Mouse (Mus musculus) c-Kit-positive CD71-positive TER-119-positive erythroid progenitor cells, embryonic 14.5 days (primary cell): Measurements from ENCODE around the gene Cdcp1.

ENCODE experiments used
- DNase-seq: peaks from one replicate; pipeline ENCODE4 v3.0.0-alpha.2; 2013; ENCODE audit warnings: low spot score

Gene Cdcp1

DNA sequence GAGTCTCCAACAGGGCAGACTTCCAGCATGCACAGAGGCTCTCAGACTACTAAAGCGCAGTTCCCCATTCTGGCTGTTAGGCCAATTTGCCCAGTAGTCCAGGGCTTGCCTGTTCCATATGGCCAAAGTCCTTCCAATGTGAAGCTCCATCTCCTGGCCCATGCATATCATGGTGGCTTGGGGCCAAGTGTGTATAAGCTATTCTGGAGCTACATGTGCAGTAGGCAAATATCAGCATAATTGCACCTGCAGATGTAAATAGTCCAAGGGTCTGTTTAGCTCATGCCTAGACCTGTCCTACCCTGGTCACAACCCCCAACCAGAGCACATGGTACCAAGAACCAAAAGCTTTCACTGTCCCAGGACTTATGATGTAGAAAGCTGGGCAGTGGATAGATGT lies 7.9 kb downstream of the Cdcp1 start:
- DNase-seq, result no peak

DNA sequence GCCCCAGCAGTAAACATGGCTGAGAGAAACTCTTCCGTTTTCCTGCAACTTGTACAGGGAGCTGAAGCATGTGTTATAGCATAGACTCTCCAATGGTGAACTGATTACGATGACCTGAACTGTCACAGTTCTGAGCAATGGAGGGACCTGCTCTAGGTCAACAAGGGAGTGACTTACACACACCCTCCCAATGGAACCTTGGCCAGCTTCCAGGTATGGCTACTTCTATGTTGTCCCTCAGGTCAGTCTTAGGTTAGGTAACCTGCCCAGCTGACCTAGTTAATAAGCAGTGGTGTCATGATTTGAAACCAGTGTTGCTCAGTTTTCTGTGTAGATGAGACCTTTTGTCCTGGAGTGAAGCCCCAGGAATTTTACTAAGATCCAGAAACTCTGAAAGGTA lies 8.9 kb downstream of the Cdcp1 start:
- DNase-seq, result no peak

DNA sequence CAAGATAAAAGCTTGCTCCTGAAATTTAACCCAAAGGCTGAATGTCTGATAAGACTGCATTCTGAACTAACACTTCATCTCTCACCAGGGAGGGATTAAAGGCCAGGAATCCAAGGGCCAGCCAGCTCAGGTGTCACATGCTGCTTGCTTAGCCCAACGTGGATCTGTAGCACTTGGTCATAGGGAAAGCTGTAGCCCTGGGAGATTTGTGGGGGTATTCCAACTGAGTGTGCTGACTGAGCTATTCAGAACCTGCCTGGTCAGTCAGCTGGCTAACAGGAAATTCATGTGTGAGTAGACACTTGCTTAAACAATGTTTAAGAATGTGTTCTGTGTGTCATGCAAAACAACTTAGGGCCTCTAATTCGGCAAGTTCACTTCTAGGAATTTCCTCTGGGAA lies 9.3 kb downstream of the Cdcp1 start:
- DNase-seq, result no peak

GRCm38 (mm10) chr9:123200116-123200515 lies 15.7 kb downstream of the Cdcp1 start:
- DNase-seq, result no peak

DNA sequence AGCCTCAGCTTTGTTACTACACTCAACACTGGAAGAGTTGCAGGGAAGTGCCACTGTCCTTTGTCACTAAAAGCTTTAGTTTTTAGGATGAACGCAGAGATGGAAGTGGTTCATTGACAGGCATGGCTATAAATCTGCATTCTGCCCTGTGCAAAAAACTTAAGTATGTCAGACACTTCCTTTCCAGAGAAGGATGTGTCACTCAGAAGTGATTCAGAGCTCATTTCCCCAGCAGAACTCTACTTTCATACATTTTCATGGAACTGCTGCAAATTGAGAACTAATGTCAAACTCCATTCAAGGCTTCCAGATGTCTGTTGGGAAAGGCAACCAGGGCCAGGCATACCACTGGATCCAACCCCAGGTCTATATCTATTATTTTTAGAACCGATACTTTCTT lies 27.6 kb downstream of the Cdcp1 start:
- DNase-seq, result no peak

DNA sequence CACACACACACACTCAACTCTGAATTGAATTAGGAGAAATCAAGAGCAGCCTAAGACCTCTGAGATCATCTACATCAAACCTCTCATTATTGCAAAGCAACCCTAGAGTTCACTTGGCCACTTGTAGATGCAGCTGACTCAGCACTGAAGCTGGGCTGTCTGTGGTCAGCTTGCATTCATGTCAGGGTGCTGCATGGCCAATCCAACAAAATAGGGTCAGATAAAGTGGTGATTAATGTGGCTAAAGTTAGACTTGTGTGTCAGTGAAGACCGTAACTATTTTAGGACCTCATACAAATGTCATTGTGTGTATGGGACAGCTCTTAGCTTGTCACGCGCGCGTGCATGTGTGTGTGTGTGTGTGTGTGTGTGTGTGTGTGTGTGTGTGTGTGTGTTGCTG lies 28.2 kb downstream of the Cdcp1 start:
- DNase-seq, result no peak

GRCm38 (mm10) chr9:123186151-123186550 lies 29.7 kb downstream of the Cdcp1 start:
- DNase-seq, result no peak

DNA sequence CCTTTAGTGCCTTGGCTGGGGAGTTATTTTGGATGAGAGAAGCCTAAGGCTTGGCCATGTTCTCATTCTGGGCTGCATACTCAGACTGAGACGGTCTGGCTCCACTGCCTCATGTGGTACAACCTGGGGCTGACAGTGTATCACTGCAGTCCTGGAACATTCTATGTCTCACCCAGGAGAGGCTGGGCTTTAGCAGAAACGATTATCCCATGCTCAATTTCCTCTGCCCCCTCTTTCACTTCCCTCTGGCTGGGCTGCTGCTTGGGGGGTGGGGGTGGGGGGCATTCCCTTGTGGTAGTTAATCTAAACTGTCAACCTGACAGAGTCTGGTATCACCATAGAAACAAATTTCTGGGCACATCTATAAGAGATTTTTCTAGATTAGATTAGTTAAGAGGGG lies 30.3 kb downstream of the Cdcp1 start:
- no peak for DNase-seq

DNA sequence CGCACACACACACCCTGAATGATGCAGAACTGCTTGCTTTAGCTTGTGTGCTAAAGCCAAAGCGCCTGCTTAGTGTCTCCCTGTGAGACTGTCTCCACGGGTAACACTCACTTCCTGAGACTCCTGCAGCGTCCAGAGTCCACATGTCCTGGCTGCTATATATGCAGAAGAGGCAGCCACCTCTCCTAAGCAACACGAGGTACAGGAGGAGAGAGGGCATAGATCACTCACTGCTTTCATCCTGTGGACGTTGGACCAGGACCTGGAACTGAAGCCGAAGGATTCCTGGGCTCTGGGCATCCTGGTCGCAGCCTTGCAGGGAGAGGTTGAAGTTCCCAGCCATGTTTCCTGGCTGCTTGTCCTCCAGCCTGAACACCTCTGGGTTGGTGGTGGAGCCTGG lies 32.6 kb downstream of the Cdcp1 start:
- no peak for DNase-seq

DNA sequence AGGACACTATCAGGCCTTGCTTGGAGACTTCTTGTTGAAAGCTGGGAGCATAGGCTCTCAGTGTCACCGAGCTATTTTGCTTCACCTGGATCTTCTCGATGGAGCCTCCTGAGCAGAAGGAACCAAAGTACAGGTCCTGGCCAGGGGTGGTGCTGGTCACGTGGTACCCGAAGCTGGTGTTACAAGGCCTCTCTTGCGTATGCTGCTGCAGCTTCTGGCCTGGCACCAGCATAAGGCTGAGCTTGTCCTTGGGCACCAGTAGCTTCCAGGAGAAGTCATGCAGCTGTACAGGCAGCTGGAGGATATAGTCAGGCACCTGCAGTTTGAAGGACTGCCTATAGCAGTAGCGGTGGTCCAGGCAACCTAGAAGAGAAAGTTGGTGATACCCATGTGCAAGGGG lies 35.8 kb downstream of the Cdcp1 start:
- DNase-seq, result no peak

- DNase-seq, result no peak
Measured at GRCm38 (mm10) chr9:123177380-123178048, 38.3 kb downstream of the Cdcp1 start.

- no peak for DNase-seq
Measured at GRCm38 (mm10) chr9:123174356-123174755, 41.5 kb downstream of the Cdcp1 start.

DNA sequence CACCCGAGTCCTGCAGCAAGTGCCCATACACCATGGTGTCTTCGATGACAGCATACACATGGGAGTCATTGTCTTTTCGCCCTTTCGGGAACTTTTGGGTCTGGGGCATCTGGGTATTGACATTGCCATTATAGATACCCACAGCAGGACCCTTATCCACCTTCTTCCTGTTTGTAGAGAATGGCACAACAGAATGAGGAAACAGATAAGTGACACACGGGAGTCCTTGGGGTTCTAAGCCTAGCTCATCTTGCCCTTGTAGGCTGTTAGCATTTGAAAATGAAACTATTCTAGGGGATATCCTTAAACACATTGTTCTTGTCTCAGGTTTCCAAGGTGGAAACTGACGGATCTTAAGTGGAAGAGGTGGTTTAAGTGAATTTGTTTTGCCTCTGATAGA lies 42.1 kb downstream of the Cdcp1 start:
- no peak for DNase-seq

DNA sequence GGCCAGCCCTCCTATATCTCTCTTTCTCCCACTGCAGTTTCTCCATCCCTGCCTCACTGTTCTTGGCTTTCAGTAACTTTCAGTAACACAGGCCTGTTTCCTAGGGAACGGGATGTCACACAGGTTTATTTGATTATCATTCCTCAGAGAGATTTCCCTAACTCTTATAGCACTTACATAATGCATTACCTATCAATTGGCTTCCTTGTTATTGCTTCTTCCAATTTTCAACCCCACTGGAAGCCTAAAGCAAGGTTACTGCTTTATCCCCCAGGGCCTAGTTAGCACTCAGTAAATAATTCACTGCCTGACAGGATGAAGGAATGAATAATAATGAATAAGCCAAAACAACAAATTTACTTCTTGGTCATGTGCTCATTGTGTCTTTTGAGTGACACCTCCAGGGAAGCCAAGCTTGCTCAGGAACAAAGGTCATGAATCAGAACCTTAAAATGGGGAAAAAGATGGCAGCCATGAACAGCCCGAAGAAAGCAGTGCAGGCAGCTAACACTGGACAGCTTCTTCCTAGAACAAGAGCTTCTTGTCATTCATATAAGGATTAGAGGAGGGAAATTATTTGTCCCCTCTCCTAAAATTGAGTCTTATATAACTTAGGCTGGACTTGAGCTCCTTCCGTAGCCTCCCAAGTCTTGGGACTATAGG lies 49.9 kb downstream of the Cdcp1 start:
- no peak for DNase-seq

DNA sequence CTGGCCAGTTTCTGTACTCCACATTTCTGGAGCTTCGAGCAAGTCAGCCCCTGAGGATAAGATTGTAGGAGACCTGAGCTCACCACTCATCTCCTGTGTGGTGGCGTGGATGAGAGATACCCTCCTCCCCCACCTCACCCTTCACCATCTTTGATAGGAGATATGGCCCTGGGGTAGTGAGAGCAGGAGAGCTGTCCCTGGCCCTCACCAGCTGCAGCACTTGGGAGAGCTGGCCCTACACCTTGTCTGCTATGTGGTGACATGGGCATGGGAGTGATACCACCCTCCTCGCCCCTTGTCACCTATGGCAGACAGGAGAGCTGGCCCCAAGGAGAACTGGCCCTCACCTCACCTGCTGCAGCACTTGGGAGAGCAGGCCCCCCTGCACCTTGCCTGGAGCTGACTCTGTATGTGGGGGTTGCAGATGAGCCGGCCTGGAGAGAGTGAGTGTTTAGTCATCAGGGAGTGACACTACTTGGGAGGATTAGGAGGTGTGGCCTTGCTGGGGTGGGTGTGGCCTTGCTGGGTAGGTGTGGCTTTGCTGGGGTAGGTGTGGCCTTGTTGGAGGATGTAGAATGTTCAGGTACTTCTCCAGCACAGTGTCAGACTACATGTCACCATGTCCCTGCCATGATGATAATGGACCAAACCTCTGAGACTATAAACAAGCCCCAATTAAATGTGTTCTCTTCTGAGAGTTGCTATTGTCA lies 52.7 kb downstream of the Cdcp1 start:
- DNase-seq, result peak; percentile 12

GRCm38 (mm10) chr9:123161792-123162191 lies 54.0 kb downstream of the Cdcp1 start:
- DNase-seq, result no peak

GRCm38 (mm10) chr9:123159330-123159729 lies 56.5 kb downstream of the Cdcp1 start:
- peak; percentile 66 for DNase-seq

DNA sequence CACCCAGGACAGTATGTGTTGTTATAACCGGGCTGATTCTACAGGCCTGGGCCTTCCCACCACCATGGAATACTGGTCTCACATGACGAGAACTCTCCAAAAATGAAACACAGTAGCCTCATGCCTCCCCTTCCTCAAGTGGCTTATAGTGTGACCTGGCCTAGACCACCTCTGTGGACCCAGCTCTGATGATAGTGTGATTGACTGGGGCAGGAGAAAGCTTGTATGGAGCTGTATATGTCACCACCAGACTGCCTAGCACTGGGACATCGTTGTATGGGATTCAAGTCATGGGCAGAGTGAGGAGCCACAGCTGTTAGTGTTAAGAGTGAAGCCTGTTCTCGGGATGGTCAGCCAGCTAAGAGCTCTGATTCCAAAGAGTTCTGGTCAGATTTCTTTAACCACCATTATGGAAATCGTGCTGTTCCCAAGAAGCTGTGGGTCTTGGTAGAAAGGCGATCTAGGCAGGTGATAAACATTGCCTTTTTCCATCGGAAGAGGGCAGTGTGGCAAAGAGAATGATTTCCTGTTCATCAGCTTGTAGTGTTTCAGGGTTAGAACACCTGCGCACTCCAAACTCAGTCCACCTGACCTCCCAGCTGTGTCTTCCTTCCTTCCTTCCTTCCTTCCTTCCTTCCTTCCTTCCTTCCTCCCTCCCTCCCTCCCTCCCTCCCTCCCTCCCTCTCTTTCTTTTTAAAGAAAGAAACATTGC lies 57.6 kb downstream of the Cdcp1 start:
- DNase-seq, result peak; percentile 51

- DNase-seq, result no peak
Measured at GRCm38 (mm10) chr9:123157699-123158098, 58.1 kb downstream of the Cdcp1 start.

DNA sequence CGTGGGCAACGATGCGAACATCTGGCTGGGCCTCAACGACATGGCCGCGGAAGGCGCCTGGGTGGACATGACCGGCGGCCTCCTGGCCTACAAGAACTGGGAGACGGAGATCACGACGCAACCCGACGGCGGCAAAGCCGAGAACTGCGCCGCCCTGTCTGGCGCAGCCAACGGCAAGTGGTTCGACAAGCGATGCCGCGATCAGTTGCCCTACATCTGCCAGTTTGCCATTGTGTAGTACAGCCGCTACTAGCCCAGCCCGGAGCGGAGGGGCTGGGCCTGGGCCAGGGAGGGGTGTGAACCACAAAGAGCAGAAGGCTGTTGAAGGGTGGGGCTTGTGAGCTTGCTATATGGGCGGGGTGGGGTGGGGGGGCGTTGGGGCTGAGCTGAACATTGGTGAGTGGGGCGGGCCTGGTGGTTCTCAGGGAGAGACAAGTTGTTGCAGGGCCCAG lies 58.9 kb downstream of the Cdcp1 start:
- no peak for DNase-seq

DNA sequence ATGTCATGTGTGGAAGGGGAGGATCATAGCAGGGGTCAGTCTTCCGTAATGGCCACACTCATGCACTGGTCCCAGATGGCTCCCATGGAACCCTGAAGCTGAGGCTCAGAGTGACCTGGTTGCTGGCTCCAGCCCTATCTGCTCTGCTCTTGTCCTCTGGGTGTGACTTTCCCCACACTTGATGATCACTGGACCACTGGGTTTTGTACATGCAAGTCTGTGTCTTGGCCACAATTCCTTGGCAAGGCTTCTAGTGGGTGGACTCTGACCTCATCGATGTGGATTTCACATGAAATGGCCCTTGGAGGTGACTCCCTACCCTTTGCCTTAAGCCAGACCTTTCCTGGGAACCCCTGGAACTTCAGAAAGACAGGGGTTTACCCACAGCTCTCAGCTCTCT lies 62.7 kb downstream of the Cdcp1 start:
- DNase-seq, result no peak

DNA sequence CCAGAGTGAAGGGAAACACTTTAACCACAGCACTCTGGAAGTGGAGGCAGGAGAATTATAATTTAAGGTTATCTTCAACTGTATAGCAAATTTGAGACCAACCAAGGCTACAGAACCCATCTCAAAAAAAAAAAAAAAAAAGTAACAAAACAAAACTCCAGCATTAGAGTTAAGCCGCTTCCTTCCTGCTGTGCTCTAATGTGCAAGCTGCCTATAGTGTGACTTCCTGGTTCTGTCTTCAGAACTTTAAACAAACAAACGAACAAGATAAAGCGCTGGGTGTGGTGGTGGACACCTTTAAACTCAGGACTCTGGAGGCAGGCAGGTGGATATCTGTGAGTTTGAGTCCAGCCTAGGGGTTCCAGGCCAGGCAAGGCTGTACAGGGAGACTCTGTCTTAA lies 63.8 kb downstream of the Cdcp1 start:
- DNase-seq, result no peak

DNA sequence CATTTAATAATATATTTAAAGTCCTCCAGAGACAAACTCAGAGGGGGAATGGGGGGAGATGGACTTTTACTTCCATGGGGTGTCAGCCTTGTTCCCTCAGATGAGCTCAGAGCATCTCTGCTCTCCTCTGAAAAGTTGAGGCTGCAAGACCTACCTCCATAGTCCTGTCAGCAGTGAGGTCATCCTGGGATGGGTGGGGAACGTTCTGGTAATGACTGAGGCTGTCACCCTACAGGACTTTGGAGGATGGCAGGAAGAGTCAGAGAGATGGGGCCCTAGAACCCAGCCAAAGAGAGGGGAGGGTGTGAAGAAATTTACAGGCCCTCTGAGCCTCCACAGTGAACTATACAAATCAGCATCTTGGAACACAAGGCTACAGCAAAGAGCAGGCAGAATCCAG lies 64.3 kb downstream of the Cdcp1 start:
- DNase-seq, result no peak
